Mouse (Mus musculus) hindbrain, embryonic 10.5 days (tissue): ENCODE results near the gene Uqcc1. TPM values are rescaled to one million over a fixed set of nuclear protein-coding genes. Genes with fewer than 3 reads are reported as not detected.

Experiments
- DNase-seq: peaks from one replicate; pipeline ENCODE4 v3.0.0-alpha.2; 2017; ENCODE audit warnings: low spot score
- H3K27ac ChIP-seq: fragments of 300-500 bp; sonication (generic); 2 replicates; pipeline ENCODE4 v1.5.1; 2016; ENCODE audit warnings: mild to moderate bottlenecking, moderate library complexity
- H3K27me3 ChIP-seq: fragments of 300-500 bp; sonication (generic); 2 replicates; pipeline ENCODE4 v1.6.1; 2016; ENCODE audit warnings: mild to moderate bottlenecking; ENCODE audit not compliant: poor library complexity, insufficient read depth, severe bottlenecking
- H3K36me3 ChIP-seq: fragments of 300-500 bp; sonication (generic); 2 replicates; pipeline ENCODE4 v1.6.1; 2016; ENCODE audit warnings: mild to moderate bottlenecking, moderate library complexity
- H3K4me1 ChIP-seq: fragments of 300-500 bp; sonication (generic); replicated peaks from 2 replicates; pipeline ENCODE4 v1.6.1; 2016; ENCODE audit warnings: mild to moderate bottlenecking
- H3K4me3 ChIP-seq: fragments of 300-500 bp; sonication (generic); 2 replicates; pipeline ENCODE4 v1.5.1; 2016; ENCODE audit warnings: mild to moderate bottlenecking, moderate library complexity
- H3K9me3 ChIP-seq: fragments of 300-500 bp; sonication (generic); 2 replicates; pipeline ENCODE4 v1.6.1; 2016; ENCODE audit warnings: mild to moderate bottlenecking, moderate library complexity
- WGBS: fragments of 180-500 bp; shearing (Covaris S2); methylation state at CpG from one replicate; pipeline ENCODE4 v1.1.7; 2016; 5-methylcytosine and 5-hydroxymethylcytosine counted together
- polyA plus RNA-seq: library from polyadenylated mRNA; unstranded; fragments of >200 nt; fragmentation: Nextera tagmentation; extraction: Ambion mirVana; gene quantifications from 2 replicates; pipeline ENCODE4 v1.2.1, GENCODE M21; 2016

The Uqcc1 gene
- 73.7 and 77.4 TPM in 2 replicates for polyA plus RNA-seq

GRCm38 (mm10) chr2:155929531-155930442 lies at the start of gene Uqcc1:
Gene Uqcc1 (minus strand): TSS chr2:155930310.
- WGBS, result under 1% methylated on average over 38 of the region's 38 CpGs
- H3K27ac ChIP-seq, result peak within 1 kb of the TSS; percentile 93
- DNase-seq, result peak; percentile 92
- peaks cover 20% of the 10 kb centered on the region for H3K4me1 ChIP-seq
- no peaks in the 10 kb centered on the region for H3K9me3 ChIP-seq
- H3K4me3 ChIP-seq, result peak within 1 kb of the TSS; percentile 81
- peaks cover 4% of the 10 kb centered on the region; the same call in 1 of the 2 replicates for H3K36me3 ChIP-seq
- no peaks in the 10 kb centered on the region for H3K27me3 ChIP-seq

- no peaks in the 10 kb centered on the region for H3K9me3 ChIP-seq
- 85% methylated on average over 5 of the region's 5 CpGs for WGBS
- H3K27ac ChIP-seq, result no peak overlapping the region
- no peak for DNase-seq
- no peaks in the 10 kb centered on the region for H3K27me3 ChIP-seq
- H3K4me1 ChIP-seq, result no peaks in the 10 kb centered on the region
- H3K4me3 ChIP-seq, result no peak overlapping the region
- peaks cover 98% of the 10 kb centered on the region for H3K36me3 ChIP-seq
Observed at GRCm38 (mm10) chr2:155979328-155979991, 49.4 kb upstream of the Uqcc1 start.

GRCm38 (mm10) chr2:155974087-155974731 lies 44.1 kb upstream of the Uqcc1 start:
- Histone ChIP-seq H3K4me3 (no peak overlapping the region), H3K27me3 (no peaks in the 10 kb centered on the region), H3K36me3 (peaks cover 95% of the 10 kb centered on the region), H3K4me1 (no peaks in the 10 kb centered on the region), H3K9me3 (no peaks in the 10 kb centered on the region), H3K27ac (no peak overlapping the region)
- 82% methylated on average over 14 of the region's 14 CpGs for WGBS
- no peak for DNase-seq

- H3K27ac ChIP-seq, result no peak overlapping the region
- no peaks in the 10 kb centered on the region for H3K9me3 ChIP-seq
- no peaks in the 10 kb centered on the region for H3K4me1 ChIP-seq
- H3K4me3 ChIP-seq, result no peak overlapping the region
- no peak for DNase-seq
- WGBS, result 87% methylated on average over 6 of the region's 6 CpGs
- H3K27me3 ChIP-seq, result no peaks in the 10 kb centered on the region
- peaks cover 95% of the 10 kb centered on the region for H3K36me3 ChIP-seq
Observed at GRCm38 (mm10) chr2:155973348-155973747, 43.2 kb upstream of the Uqcc1 start.

GRCm38 (mm10) chr2:155962991-155963390 lies 32.9 kb upstream of the Uqcc1 start:
- DNase-seq, result no peak
- Histone ChIP-seq H3K4me3 (no peak overlapping the region), H3K27ac (no peak overlapping the region), H3K9me3 (no peaks in the 10 kb centered on the region), H3K36me3 (peaks cover 87% of the 10 kb centered on the region), H3K27me3 (no peaks in the 10 kb centered on the region), H3K4me1 (0 out of 2 replicates have a peak, but pooled peaks cover 4% of the 10 kb centered on the region)
- WGBS, result 59% methylated on average over 1 of the region's 1 CpGs

GRCm38 (mm10) chr2:155961862-155962261 lies 31.8 kb upstream of the Uqcc1 start:
- H3K9me3 ChIP-seq, result no peaks in the 10 kb centered on the region
- H3K4me1 ChIP-seq, result peaks cover 11% of the 10 kb centered on the region
- H3K36me3 ChIP-seq, result peaks cover 76% of the 10 kb centered on the region
- WGBS, result 82% methylated on average over 10 of the region's 10 CpGs
- no peak for DNase-seq
- H3K27ac ChIP-seq, result no peak overlapping the region
- H3K4me3 ChIP-seq, result no peak overlapping the region
- H3K27me3 ChIP-seq, result no peaks in the 10 kb centered on the region

GRCm38 (mm10) chr2:155959981-155960380 lies 29.9 kb upstream of the Uqcc1 start:
- WGBS, result 93% methylated on average over 5 of the region's 5 CpGs
- H3K4me3 ChIP-seq, result no peak overlapping the region
- peaks cover 57% of the 10 kb centered on the region for H3K36me3 ChIP-seq
- no peak overlapping the region for H3K27ac ChIP-seq
- no peaks in the 10 kb centered on the region for H3K9me3 ChIP-seq
- H3K27me3 ChIP-seq, result no peaks in the 10 kb centered on the region
- DNase-seq, result no peak
- H3K4me1 ChIP-seq, result peaks cover 11% of the 10 kb centered on the region

- H3K27me3 ChIP-seq, result 0 out of 2 replicates have a peak, but pooled peaks cover 5% of the 10 kb centered on the region
- WGBS, result under 1% methylated on average over 59 of the region's 59 CpGs
- H3K4me1 ChIP-seq, result peaks cover 7% of the 10 kb centered on the region
- H3K27ac ChIP-seq, result peak within 1 kb of the TSS; percentile 96
- H3K4me3 ChIP-seq, result peak within 1 kb of the TSS; percentile 85
- peak; percentile 94 for DNase-seq
- peaks cover 24% of the 10 kb centered on the region for H3K36me3 ChIP-seq
- H3K9me3 ChIP-seq, result no peaks in the 10 kb centered on the region
Observed at GRCm38 (mm10) chr2:155956134-155957059, 26.3 kb upstream of the Uqcc1 start, which contains the start of gene Cep250. Gene Cep250 (plus strand): TSS chr2:155956458.

GRCm38 (mm10) chr2:155952006-155952405 lies 21.9 kb upstream of the Uqcc1 start:
- peak; percentile 40 for DNase-seq

GRCm38 (mm10) chr2:155949362-155949761 lies 19.3 kb upstream of the Uqcc1 start:
- DNase-seq, result peak; percentile 45
- no peaks in the 10 kb centered on the region for H3K36me3 ChIP-seq
- H3K27me3 ChIP-seq, result peaks cover 16% of the 10 kb centered on the region
- H3K4me3 ChIP-seq, result no peak overlapping the region
- WGBS, result 31% methylated on average over 6 of the region's 6 CpGs
- peaks cover 26% of the 10 kb centered on the region for H3K4me1 ChIP-seq
- no peak overlapping the region for H3K27ac ChIP-seq
- no peaks in the 10 kb centered on the region for H3K9me3 ChIP-seq

More at GRCm38 (mm10) chr2:155952006-155952405, 21.9 kb upstream of the Uqcc1 start:
- H3K27ac ChIP-seq, result no peak overlapping the region
- peaks cover 8% of the 10 kb centered on the region; the same call in 1 of the 2 replicates for H3K27me3 ChIP-seq
- H3K4me3 ChIP-seq, result no peak overlapping the region
- no peaks in the 10 kb centered on the region for H3K9me3 ChIP-seq
- peaks cover 8% of the 10 kb centered on the region; the same call in 1 of the 2 replicates for H3K4me1 ChIP-seq
- no peaks in the 10 kb centered on the region for H3K36me3 ChIP-seq

GRCm38 (mm10) chr2:155947390-155948002 lies 17.4 kb upstream of the Uqcc1 start:
- Histone ChIP-seq H3K27ac (no peak overlapping the region), H3K4me1 (peaks cover 41% of the 10 kb centered on the region), H3K27me3 (peaks cover 16% of the 10 kb centered on the region), H3K4me3 (no peak overlapping the region), H3K9me3 (no peaks in the 10 kb centered on the region), H3K36me3 (no peaks in the 10 kb centered on the region)
- no peak for DNase-seq
- WGBS, result 81% methylated on average over 5 of the region's 5 CpGs
